Mouse (Mus musculus) embryo, embryonic 10.5 days (tissue): Measurements from ENCODE around the gene Nme3.
A peak's percentile ranks its signal among the peaks of the same experiment; 100 is the strongest.

Experiments used
- DNase-seq: peaks from one replicate; pipeline ENCODE4 v3.0.0-alpha.2; 2015; ENCODE audit warnings: low spot score

The Nme3 gene

GRCm38 (mm10) chr17:24881738-24882440, 14.4 kb upstream of the Nme3 start:
- DNase-seq, result peak; percentile 61

GRCm38 (mm10) chr17:24884391-24884790, 11.9 kb upstream of the Nme3 start:
- no peak for DNase-seq

- no peak for DNase-seq
Observed at GRCm38 (mm10) chr17:24885356-24886133, 10.8 kb upstream of the Nme3 start.

- DNase-seq, result peak; percentile 99
Observed at GRCm38 (mm10) chr17:24886134-24886931, 10.0 kb upstream of the Nme3 start, which contains the start of the genes Nubp2 and Spsb3. Nubp2 (minus strand) TSS chr17:24886349. Spsb3 (plus strand) TSS chr17:24886643.

- no peak for DNase-seq
Observed at GRCm38 (mm10) chr17:24886932-24887271, 9.4 kb upstream of the Nme3 start.

- peak; percentile 4 for DNase-seq
Observed at GRCm38 (mm10) chr17:24887291-24888080, 8.8 kb upstream of the Nme3 start.

GRCm38 (mm10) chr17:24888862-24889261, 7.4 kb upstream of the Nme3 start:
- DNase-seq, result no peak

- no peak for DNase-seq
Observed at GRCm38 (mm10) chr17:24890151-24891092, 5.9 kb upstream of the Nme3 start.

- DNase-seq, result no peak
Observed at GRCm38 (mm10) chr17:24891321-24891720, 5.0 kb upstream of the Nme3 start.

GRCm38 (mm10) chr17:24892785-24893184, 3.5 kb upstream of the Nme3 start:
- DNase-seq, result no peak

- DNase-seq, result no peak
Observed at GRCm38 (mm10) chr17:24893276-24893675, 3.0 kb upstream of the Nme3 start.

GRCm38 (mm10) chr17:24894061-24894994, 2.0 kb upstream of the Nme3 start:
- DNase-seq, result peak; percentile 16

- DNase-seq, result peak; percentile 94
Observed at GRCm38 (mm10) chr17:24894995-24895547, 1.2 kb upstream of the Nme3 start, which contains the start of the genes Eme2 and Mrps34. Eme2 (minus strand) TSS chr17:24895087. Mrps34 (plus strand) TSS chr17:24895116.

- peak; percentile 8 for DNase-seq
Observed at GRCm38 (mm10) chr17:24895571-24896240, 594 bp upstream of the Nme3 start.

GRCm38 (mm10) chr17:24896993-24897269, 631 bp downstream of the Nme3 start:
- DNase-seq, result no peak

- DNase-seq, result no peak
Observed at GRCm38 (mm10) chr17:24897600-24897999, 1.3 kb downstream of the Nme3 start.

GRCm38 (mm10) chr17:24898041-24898854, 1.9 kb downstream of the Nme3 start:
- DNase-seq, result no peak

- no peak for DNase-seq
Observed at GRCm38 (mm10) chr17:24899153-24899552, 2.9 kb downstream of the Nme3 start.
